Mouse (Mus musculus) monocyte, adult 59 days (primary cell): ENCODE measurements around the gene Pnp2. TPM values are rescaled to one million over a fixed set of nuclear protein-coding genes. Genes with fewer than 3 reads are reported as not detected.

ENCODE experiments used
- total RNA-seq, 2 experiments: library from RNA; stranded (reverse); gene quantifications; one replicate each; pipeline ENCODE4 v1.2.4; 2023

Gene Pnp2
- total RNA-seq: 1 to 10 TPM; 3.4 to 4.7 TPM

GRCm38 (mm10) chr14:50955942-50956508 lies at the start of gene Pnp2:
Pnp2 (plus strand) TSS chr14:50955992.

DNA sequence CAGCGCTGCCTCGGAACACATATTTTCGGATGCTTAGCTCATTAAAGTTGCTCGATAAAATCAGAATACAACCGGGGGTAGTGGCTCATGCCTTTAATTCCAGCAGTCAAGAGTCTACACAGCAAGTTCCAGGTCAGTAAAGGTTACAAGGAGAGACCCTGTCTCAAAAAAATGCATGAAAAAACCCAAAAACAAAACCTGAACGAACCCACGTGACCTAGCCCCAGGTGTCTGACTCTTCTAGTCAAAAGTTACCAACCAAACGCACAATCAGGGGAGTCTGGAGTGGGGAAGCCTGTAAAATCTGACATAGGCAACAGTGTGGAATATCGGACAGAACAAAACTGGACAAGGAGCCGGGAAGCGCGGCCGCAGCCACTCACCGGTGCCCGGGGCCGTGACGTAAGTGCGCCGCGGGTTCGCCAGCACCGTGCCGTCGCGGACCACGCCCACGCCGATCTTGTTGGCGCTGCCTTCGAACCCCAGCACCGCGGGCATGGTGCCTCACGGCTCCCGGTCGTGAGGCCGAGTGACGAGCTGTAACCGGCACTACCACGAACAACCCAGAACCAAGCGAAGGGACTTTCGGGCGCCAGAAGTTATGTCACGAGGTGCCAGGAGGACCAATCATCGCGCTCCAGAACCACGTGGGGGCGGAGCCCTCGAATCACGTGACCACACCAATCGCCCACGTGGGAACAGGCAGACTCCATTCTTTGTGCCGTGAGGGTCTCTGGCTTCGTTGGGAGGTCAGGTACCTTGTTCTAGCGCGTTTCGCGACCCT lies 31.3 kb upstream of the Pnp2 start, which contains the start of the genes Osgep and Apex1:
Gene Osgep, minus strand, starts transcription at position 613 of the 784 bp plus-strand sequence.
Gene Apex1, plus strand, starts transcription at position 688 of the 784 bp plus-strand sequence.

GRCm38 (mm10) chr14:50930754-50931492 lies 24.9 kb upstream of the Pnp2 start, which contains the start of the genes Pip4p1 and Pnp:
Pip4p1 (minus strand) TSS chr14:50930856.
Pnp (plus strand) TSS chr14:50931082.

DNA sequence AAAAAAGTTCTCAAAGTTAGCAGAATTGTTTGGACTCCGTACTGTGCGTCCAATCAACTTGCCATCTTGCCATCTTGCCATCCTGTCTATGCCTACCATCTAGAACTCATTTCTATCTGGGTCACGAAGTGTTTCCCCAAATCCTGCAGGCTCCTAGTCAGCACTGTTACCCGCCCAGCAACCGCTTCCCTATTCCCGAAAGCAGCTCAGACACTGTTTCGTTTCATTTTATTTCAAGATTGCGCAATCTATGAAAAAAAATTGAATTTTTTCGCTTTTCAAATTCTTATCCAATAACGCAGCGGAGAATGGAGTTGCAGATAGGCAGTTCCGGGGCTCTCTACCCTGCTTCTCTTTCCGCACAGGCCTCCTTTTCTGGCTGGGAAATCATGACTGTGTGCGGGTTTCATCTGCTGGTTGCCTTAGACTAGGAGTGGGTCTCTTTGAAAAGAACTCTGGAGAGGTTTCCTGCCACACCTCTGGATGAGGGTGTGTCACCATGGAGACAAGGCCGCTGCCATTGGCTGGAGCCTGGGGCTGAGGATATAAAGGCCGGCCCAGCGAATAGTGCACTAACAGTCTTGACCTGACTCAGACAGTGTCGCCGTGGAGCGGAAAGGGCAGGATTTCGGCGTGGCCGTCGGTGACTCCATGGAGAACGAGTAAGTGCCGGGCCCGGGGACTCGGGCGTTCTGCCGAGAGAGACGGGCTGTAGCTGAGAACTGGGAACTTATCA lies 11.7 kb upstream of the Pnp2 start, which contains the start of gene Gm49342:
Gene Gm49342, plus strand, starts transcription at position 586 of the 736 bp plus-strand sequence.

DNA sequence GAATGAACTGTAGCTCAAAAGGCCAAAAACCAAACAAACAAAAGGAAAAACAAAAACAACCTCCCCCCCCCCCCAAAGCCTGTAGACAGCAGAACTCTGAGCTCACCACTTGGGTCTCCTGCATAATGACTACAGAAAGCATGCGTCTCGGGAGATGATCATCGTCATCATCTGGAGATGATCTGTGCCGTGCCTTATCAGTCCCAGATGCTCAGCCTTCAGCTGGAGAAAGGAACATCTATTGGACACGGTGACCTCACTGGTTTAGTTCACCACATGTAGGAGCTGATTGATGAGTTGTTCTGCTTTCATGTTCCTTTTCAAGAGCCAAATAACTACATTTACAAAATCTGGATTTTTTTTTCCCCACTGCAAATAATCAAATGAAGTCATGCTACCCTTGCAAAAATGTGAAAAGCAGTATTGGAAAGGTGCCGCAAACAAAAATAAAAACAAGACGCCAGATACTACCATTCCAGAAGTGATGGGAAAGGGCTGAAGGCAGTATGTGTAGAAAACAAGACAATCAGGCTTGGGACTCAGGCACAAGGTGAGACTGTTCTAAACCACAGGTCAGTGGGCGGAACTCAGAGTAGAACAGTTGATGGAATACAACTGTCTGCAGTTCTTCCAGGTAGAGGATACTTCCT lies 51.5 kb downstream of the Pnp2 start, which contains the start of gene Rnase10:
Gene Rnase10, plus strand, starts transcription at position 600 of the 650 bp plus-strand sequence.

Other genes with a start within 250 kb of the Pnp2 start
- not detected for gene Olfr748, start 248.6 kb upstream of the Pnp2 start, total RNA-seq
- gene Olfr749, start 210.9 kb upstream of the Pnp2 start, total RNA-seq: not detected
- 10 to 100 TPM; 49.2 to 50.8 TPM for gene Ttc5, start 170.5 kb upstream of the Pnp2 start, total RNA-seq
- not detected for gene Ccnb1ip1, start 148.3 kb upstream of the Pnp2 start, total RNA-seq
- 10 to 100 TPM; 49.7 to 63.6 TPM for gene Parp2, start 148.2 kb upstream of the Pnp2 start, total RNA-seq
- 100 to 1,000 TPM; 191 to 197 TPM for gene Tep1, start 85.4 kb upstream of the Pnp2 start, total RNA-seq
- under 1 TPM; 0.79 to 0.94 TPM for gene Klhl33, start 58.5 kb upstream of the Pnp2 start, total RNA-seq
- gene Osgep, start 31.1 kb upstream of the Pnp2 start, total RNA-seq: 10 to 100 TPM; 43.9 to 48.1 TPM
- gene Apex1, start 31.0 kb upstream of the Pnp2 start, total RNA-seq: 10 to 100 TPM; 26.9 to 33.2 TPM
- 100 to 1,000 TPM; 146 TPM for gene Pip4p1, start 25.1 kb upstream of the Pnp2 start, total RNA-seq
- 10 to 100 TPM; 71.3 to 77.4 TPM for gene Pnp, start 24.9 kb upstream of the Pnp2 start, total RNA-seq
- gene Gm49342, start 11.5 kb upstream of the Pnp2 start, total RNA-seq: 10 to 100 TPM; 60.0 to 85.2 TPM
- gene Rnase10, start 51.8 kb downstream of the Pnp2 start, total RNA-seq: not detected
- not detected for gene Rnase9, start 85.9 kb downstream of the Pnp2 start, total RNA-seq
- not detected for gene Rnase11, start 94.2 kb downstream of the Pnp2 start, total RNA-seq
- gene Rnase12, start 101.7 kb downstream of the Pnp2 start, total RNA-seq: 1 to 10 TPM; 1.8 to 3.1 TPM
- gene Olfr750, start 118.4 kb downstream of the Pnp2 start, total RNA-seq: not detected
- gene Rnase4, start 135.1 kb downstream of the Pnp2 start, total RNA-seq: 10 to 100 TPM; 19.2 to 20.8 TPM
- 1 to 10 TPM; 8.5 to 9.2 TPM for gene Ang, start 135.2 kb downstream of the Pnp2 start, total RNA-seq
- not detected for gene Eddm3b, start 158.4 kb downstream of the Pnp2 start, total RNA-seq
- gene Rnase6, start 167.9 kb downstream of the Pnp2 start, total RNA-seq: 100 to 1,000 TPM; 121 to 138 TPM
- under 1 TPM; 0.50 to 0.73 TPM for gene Rnase1, start 190.8 kb downstream of the Pnp2 start, total RNA-seq
- 1 to 10 TPM; 1.2 to 1.4 TPM for gene Rnase2b, start 206.3 kb downstream of the Pnp2 start, total RNA-seq
- not detected for gene Ang2, start 243.2 kb downstream of the Pnp2 start, total RNA-seq
- not detected for gene Ear14, start 247.4 kb downstream of the Pnp2 start, total RNA-seq